Mouse (Mus musculus) forebrain, embryonic 15.5 days (tissue): ENCODE measurements around the gene Zfp428. TPM values are rescaled to one million over a fixed set of nuclear protein-coding genes. Genes with fewer than 3 reads are reported as not detected.

Source experiments
- ATAC-seq: fragments of 200-750 bp; cut with Nextera tagmentation; replicated peaks from 2 replicates; pipeline ENCODE4 v1.8.0; 2017; ENCODE audit warnings: mild to moderate bottlenecking, moderate TSS enrichment, moderate library complexity
- H3K27ac ChIP-seq: fragments of 300-500 bp; sonication (generic); replicated peaks from 2 replicates; pipeline ENCODE4 v1.5.1; 2015; ENCODE audit warnings: mild to moderate bottlenecking, inconsistent platforms
- H3K27me3 ChIP-seq: fragments of 300-500 bp; sonication (generic); 2 replicates; pipeline ENCODE4 v1.6.1; 2015; ENCODE audit warnings: inconsistent platforms
- H3K36me3 ChIP-seq: fragments of 300-500 bp; sonication (generic); 2 replicates; pipeline ENCODE4 v1.6.1; 2015; ENCODE audit warnings: mild to moderate bottlenecking, inconsistent platforms
- H3K4me1 ChIP-seq: fragments of 300-500 bp; sonication (generic); 2 replicates; pipeline ENCODE4 v1.6.1; 2015; ENCODE audit warnings: inconsistent platforms
- H3K4me2 ChIP-seq: fragments of 300-500 bp; sonication (generic); replicated peaks from 2 replicates; pipeline ENCODE4 v1.6.1; 2015; ENCODE audit warnings: mild to moderate bottlenecking, inconsistent platforms
- H3K4me3 ChIP-seq: fragments of 300-500 bp; sonication (generic); 2 replicates; pipeline ENCODE4 v1.5.1; 2015; ENCODE audit warnings: mild to moderate bottlenecking, inconsistent platforms
- H3K9ac ChIP-seq: fragments of 300-500 bp; sonication (generic); replicated peaks from 2 replicates; pipeline ENCODE4 v1.6.1; 2015; ENCODE audit warnings: mild to moderate bottlenecking, inconsistent platforms
- H3K9me3 ChIP-seq: fragments of 300-500 bp; sonication (generic); 2 replicates; pipeline ENCODE4 v1.6.1; 2016; ENCODE audit warnings: inconsistent platforms
- WGBS: fragments of 180-500 bp; shearing (Covaris S2); methylation state at CpG from one replicate; pipeline ENCODE4 v1.1.7; 2015; ENCODE audit warnings: mixed read lengths; 5-methylcytosine and 5-hydroxymethylcytosine counted together
- polyA plus RNA-seq: library from polyadenylated mRNA; unstranded; fragments of >200 nt; fragmentation: Nextera tagmentation; extraction: Ambion mirVana; gene quantifications from 2 replicates; pipeline ENCODE4 v1.2.1, GENCODE M21; 2015

The Zfp428 gene
- polyA plus RNA-seq, 1 experiment from 2014 or later, result 296 TPM

GRCm38 (mm10) chr7:24472442-24472841 lies 34.4 kb upstream of the Zfp428 start:
- H3K36me3 ChIP-seq, result no peaks in the 10 kb centered on the region
- no peak overlapping the region for H3K27ac ChIP-seq
- ATAC-seq, result no peak
- no peak overlapping the region for H3K4me2 ChIP-seq
- H3K27me3 ChIP-seq, result no peaks in the 10 kb centered on the region
- H3K4me3 ChIP-seq, result no peak overlapping the region
- no peaks in the 10 kb centered on the region for H3K9me3 ChIP-seq
- H3K9ac ChIP-seq, result no peak overlapping the region
- WGBS, result 74% methylated on average over 6 of the region's 6 CpGs
- peaks cover 8% of the 10 kb centered on the region for H3K4me1 ChIP-seq

DNA sequence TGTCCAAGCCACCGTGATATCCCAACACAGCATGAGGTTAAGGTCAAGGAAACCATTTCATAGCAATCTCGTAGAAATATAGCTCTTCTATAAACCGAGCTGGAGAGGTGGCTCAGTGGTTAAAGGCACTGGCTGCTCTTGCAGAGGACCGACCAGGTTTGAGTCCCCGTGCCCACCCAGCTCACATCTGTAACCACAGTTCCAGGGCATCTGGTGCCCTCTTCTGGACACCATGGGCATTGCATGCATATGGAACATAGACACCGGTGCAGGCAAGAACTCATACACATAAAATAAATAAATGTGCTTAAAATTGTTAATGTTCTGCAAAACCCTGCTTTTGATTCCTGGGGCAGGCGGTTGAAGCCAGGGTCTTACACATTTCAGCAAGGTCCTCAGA lies 33.9 kb upstream of the Zfp428 start:
- WGBS, result 77% methylated on average over 7 of the region's 7 CpGs
- H3K4me2 ChIP-seq, result no peak overlapping the region
- no peaks in the 10 kb centered on the region for H3K9me3 ChIP-seq
- no peak overlapping the region for H3K9ac ChIP-seq
- ATAC-seq, result no peak
- no peaks in the 10 kb centered on the region for H3K27me3 ChIP-seq
- H3K4me3 ChIP-seq, result no peak overlapping the region
- H3K36me3 ChIP-seq, result no peaks in the 10 kb centered on the region
- H3K27ac ChIP-seq, result no peak overlapping the region
- H3K4me1 ChIP-seq, result peaks cover 8% of the 10 kb centered on the region

DNA sequence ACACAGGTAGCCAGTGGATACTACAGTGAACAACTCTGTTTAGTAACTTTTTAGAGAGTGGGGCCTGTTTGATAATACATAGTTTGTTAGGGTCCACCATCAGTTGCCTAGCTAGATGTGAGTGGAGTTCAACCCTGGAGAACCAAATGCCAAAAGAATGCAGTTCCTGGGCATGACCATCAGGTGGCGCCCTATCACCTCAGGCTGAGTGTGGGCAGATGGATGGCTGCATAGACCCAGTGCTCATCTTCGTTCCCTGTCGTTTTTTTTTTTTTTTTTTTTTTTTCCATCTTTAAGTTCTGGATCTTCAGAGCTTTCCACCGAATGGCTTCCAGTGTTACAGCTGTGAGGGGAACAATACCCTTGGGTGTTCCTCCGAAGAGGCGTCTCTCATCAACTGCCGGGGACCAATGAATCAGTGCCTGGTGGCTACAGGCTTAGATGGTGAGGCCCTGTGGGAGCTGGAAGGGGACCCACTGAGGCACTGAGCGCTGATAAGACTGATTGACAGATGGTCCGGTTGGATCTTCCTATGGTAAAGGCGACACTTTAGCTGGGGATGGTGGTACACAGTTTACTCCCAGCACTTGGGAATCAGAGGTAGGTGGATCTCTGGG lies 32.8 kb upstream of the Zfp428 start:
- Histone ChIP-seq H3K36me3 (no peaks in the 10 kb centered on the region), H3K9me3 (no peaks in the 10 kb centered on the region), H3K27ac (no peak overlapping the region), H3K9ac (no peak overlapping the region), H3K4me1 (peaks cover 8% of the 10 kb centered on the region), H3K4me3 (no peak overlapping the region), H3K4me2 (no peak overlapping the region), H3K27me3 (no peaks in the 10 kb centered on the region)
- ATAC-seq, result peak; percentile 47
- WGBS, result 45% methylated on average over 10 of the region's 10 CpGs

- Histone ChIP-seq H3K9ac (no peak overlapping the region), H3K27me3 (no peaks in the 10 kb centered on the region), H3K4me3 (no peak overlapping the region), H3K36me3 (no peaks in the 10 kb centered on the region), H3K4me1 (peaks cover 13% of the 10 kb centered on the region), H3K27ac (no peak overlapping the region), H3K9me3 (no peaks in the 10 kb centered on the region), H3K4me2 (no peak overlapping the region)
- no peak for ATAC-seq
- WGBS, result 25% methylated on average over 21 of the region's 21 CpGs
Observed at GRCm38 (mm10) chr7:24474811-24475506, 31.8 kb upstream of the Zfp428 start.

DNA sequence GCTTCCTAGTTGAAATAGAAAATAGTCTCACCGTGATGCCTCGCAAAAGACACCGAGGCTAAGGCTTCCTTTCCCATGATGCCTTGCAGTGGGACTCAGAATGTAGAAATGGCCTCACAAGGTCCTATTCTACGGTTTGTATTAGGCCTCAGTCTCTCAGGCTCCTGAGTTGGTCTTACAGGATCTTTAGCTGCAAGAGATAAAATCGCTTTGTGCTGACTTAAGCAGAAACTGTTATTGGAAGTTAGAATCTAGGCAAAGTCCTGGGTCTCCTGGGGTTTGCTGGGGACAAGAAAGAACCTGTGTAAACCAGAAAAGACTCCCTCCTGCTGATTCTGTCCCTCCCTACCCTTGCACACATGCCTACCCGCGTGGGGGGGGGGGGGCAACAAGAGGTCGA lies 30.5 kb upstream of the Zfp428 start:
- Histone ChIP-seq H3K27ac (no peak overlapping the region), H3K4me2 (no peak overlapping the region), H3K4me1 (peaks cover 26% of the 10 kb centered on the region), H3K36me3 (no peaks in the 10 kb centered on the region), H3K9ac (no peak overlapping the region), H3K9me3 (no peaks in the 10 kb centered on the region), H3K4me3 (no peak overlapping the region), H3K27me3 (no peaks in the 10 kb centered on the region)
- no peak for ATAC-seq
- 81% methylated on average over 8 of the region's 8 CpGs for WGBS

- no peaks in the 10 kb centered on the region for H3K9me3 ChIP-seq
- H3K4me2 ChIP-seq, result no peak overlapping the region
- H3K27ac ChIP-seq, result no peak overlapping the region
- no peak overlapping the region for H3K9ac ChIP-seq
- no peaks in the 10 kb centered on the region for H3K27me3 ChIP-seq
- H3K4me3 ChIP-seq, result no peak overlapping the region
- WGBS, result 90% methylated on average over 7 of the region's 7 CpGs
- ATAC-seq, result no peak
- peaks cover 28% of the 10 kb centered on the region for H3K4me1 ChIP-seq
- no peaks in the 10 kb centered on the region for H3K36me3 ChIP-seq
Observed at GRCm38 (mm10) chr7:24476856-24477255, 29.9 kb upstream of the Zfp428 start.

DNA sequence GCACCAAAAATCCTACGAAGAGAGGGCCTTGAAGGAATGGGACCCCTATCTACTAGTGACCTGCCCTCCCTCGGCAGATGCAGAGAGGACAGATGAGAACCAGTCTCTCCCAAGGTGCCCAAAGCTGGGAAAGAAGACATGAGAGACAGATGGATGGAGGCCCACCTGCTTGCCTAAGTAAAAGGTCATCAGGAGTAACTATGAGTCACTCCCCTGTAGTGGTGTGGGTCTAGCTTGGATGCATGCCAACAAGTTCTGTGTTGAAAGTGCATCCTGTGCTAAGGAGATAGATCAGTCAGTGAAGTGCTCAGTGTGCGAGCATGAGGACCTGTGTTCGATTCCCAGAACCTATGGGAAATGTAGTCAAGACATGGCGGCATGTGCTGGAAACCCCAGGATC lies 27.9 kb upstream of the Zfp428 start:
- WGBS, result 93% methylated on average over 5 of the region's 5 CpGs
- H3K36me3 ChIP-seq, result no peaks in the 10 kb centered on the region
- no peaks in the 10 kb centered on the region for H3K27me3 ChIP-seq
- H3K4me2 ChIP-seq, result no peak overlapping the region
- no peaks in the 10 kb centered on the region for H3K9me3 ChIP-seq
- H3K27ac ChIP-seq, result no peak overlapping the region
- no peak overlapping the region for H3K4me3 ChIP-seq
- no peak overlapping the region for H3K9ac ChIP-seq
- ATAC-seq, result no peak
- peaks cover 40% of the 10 kb centered on the region for H3K4me1 ChIP-seq

DNA sequence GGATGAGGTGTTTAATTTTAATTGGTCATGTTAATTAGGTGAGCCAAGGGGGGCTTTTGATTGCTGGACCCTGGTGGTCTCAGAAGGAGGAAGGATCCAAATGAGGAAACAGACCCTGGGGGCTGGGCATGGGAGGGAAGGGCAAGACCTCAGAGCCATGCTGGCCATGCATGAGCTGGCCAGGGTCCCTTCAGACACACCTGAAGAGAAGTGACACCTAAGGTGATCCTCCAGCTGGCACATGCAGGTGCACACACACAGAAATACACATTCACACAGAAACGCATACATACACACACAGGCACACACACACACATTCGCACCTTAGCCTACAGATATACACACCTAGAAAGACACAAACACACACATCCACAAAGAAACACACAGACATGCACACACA lies 27.1 kb upstream of the Zfp428 start:
- Histone ChIP-seq H3K9ac (no peak overlapping the region), H3K9me3 (no peaks in the 10 kb centered on the region), H3K27me3 (no peaks in the 10 kb centered on the region), H3K4me2 (0 out of 2 replicates have a peak overlapping the region, but pooled peaks have one; percentile 79), H3K27ac (no peak overlapping the region), H3K4me3 (no peak overlapping the region), H3K4me1 (peaks cover 46% of the 10 kb centered on the region), H3K36me3 (no peaks in the 10 kb centered on the region)
- ATAC-seq, result no peak
- WGBS, result 96% methylated on average over 2 of the region's 2 CpGs

DNA sequence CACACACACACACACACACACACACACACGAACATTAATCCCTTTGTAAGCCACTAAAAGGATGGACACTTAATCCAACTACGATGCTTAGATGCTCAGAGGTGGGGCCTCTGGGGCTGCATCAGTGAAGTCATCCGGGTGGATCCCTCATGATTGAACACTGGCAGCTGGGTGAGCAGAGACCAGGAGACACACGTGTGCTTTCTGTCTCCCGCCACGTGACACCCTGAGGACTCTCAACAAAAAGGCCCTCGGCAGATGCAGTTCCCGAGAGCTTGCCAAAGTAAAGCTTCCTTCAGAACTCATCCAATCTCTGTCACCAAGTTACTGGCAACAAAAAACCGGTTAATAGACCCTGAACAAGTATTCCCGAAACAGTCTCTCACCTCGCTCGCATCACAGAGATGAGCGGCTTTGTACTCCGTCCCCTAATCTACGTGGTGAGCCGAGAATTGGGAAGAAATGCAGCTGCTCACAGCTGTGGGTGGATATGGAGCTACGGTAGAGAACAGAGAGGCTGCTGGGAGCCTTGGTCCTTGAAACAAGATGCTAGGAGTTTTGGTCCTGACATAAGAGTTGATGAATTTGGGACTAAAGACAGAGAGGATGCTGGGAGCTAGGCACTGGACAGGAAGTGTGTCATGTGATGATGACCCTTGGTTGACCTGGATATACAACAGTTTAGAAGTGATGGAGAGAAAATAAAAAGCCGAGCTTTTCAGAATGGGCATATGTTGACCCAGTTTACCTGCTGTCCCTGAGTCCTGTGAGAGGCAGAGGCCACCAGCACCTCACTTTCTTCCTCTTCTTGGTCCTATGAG lies 26.5 kb upstream of the Zfp428 start:
- no peak for ATAC-seq
- WGBS, result 51% methylated on average over 18 of the region's 18 CpGs
- Histone ChIP-seq H3K4me2 (peak overlapping the region; percentile 79), H3K9ac (peak overlapping the region; percentile 92), H3K4me1 (peaks cover 47% of the 10 kb centered on the region), H3K27ac (peak overlapping the region; percentile 22; the same call in 1 of the 2 replicates), H3K9me3 (no peaks in the 10 kb centered on the region), H3K4me3 (peak overlapping the region; percentile 85), H3K27me3 (no peaks in the 10 kb centered on the region), H3K36me3 (no peaks in the 10 kb centered on the region)

GRCm38 (mm10) chr7:24480986-24481473 lies 25.8 kb upstream of the Zfp428 start:
- peak overlapping the region; percentile 84 for H3K27ac ChIP-seq
- no peaks in the 10 kb centered on the region for H3K36me3 ChIP-seq
- peak overlapping the region; percentile 79 for H3K4me2 ChIP-seq
- H3K4me1 ChIP-seq, result peaks cover 54% of the 10 kb centered on the region
- peak overlapping the region; percentile 85 for H3K4me3 ChIP-seq
- H3K9ac ChIP-seq, result peak overlapping the region; percentile 92
- no peaks in the 10 kb centered on the region for H3K9me3 ChIP-seq
- no peaks in the 10 kb centered on the region for H3K27me3 ChIP-seq
- ATAC-seq, result peak; percentile 42
- 14% methylated on average over 14 of the region's 14 CpGs for WGBS

DNA sequence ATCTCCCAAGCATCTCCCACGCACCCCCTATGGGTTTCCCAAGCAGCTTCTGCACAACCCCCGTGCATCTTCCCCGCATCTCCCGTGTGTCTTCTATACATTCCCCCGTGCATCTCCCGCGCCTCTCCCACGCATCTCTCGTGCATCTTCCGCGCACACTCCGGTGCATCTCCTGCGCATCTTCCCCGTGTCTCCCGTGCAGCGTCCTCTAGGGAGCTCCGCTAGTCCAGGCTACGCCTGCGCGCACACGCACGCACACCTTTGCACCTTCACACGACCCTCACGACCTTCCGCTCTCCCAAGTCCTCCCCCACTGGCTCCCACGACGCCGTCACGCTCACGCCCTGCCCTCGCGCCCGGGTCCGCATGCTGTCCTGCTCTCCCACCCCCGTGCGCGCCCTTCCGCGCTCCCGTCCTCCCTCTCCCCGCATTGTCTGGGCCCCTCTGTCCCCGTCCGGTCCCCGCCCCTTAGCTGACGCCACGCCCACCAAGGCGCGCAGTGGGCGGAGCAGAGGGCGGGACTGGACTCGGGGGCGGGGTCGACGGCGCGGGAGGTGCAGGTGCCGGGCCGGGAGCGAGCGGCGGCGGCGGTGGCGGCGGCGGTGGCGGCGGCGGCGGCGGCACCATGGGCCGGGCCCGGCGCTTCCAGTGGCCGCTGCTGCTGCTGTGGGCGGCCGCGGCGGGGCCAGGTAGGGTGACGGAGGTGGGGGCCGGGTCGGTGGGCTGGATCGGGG lies 25.2 kb upstream of the Zfp428 start, which contains the start of gene Cadm4:
Gene Cadm4 (plus strand): TSS at position 550 of the 734 bp plus-strand sequence.
- peak within 1 kb of the TSS; percentile 92 for H3K9ac ChIP-seq
- H3K27me3 ChIP-seq, result no peaks in the 10 kb centered on the region
- H3K9me3 ChIP-seq, result no peaks in the 10 kb centered on the region
- H3K4me2 ChIP-seq, result peak within 1 kb of the TSS; percentile 79
- peak; percentile 83 for ATAC-seq
- no peaks in the 10 kb centered on the region for H3K36me3 ChIP-seq
- peak within 1 kb of the TSS; percentile 85 for H3K4me3 ChIP-seq
- under 1% methylated on average over 72 of the region's 83 CpGs for WGBS
- H3K27ac ChIP-seq, result peak within 1 kb of the TSS; percentile 84
- H3K4me1 ChIP-seq, result peaks cover 60% of the 10 kb centered on the region
